Mouse (Mus musculus): ENCODE measurements around the gene Ccdc187. TPM values are rescaled to one million over a fixed set of nuclear protein-coding genes. Genes with fewer than 3 reads are reported as not detected.

Ccdc187 gene
- polyA plus RNA-seq, 1 experiment from 2014 or later = 0.05 TPM

DNA sequence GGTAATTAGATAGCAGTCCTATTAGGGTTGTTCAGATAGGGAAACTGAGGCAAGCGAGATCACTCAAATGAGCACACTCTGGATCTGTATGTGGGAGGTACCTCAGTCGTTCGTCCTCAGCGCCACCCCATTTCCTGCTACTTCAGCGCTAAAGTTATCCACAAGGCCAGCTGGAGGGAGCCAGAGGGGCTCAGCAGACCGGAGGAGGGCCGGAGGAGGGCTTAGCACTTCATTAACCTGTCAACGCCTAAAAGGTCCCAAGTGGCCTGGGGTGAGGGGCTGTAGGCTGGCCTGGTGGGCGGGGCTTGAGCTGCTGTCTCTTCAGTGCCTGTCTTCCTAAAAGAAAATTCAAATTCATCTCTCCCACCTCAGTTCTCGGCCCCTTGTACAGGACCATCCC, 95.9 kb downstream of the Ccdc187 start:
- DNase-seq (ENCODE audit: low spot score, missing footprints) = peak; percentile 91
- Histone ChIP-seq H3K4me2 (peak overlapping the region; percentile 6; the same call in 1 of the 2 replicates), H3K4me3 (ENCODE audit: low read depth, low read length) (no peak overlapping the region), H3K36me3 (ENCODE audit: control insufficient read depth, insufficient read depth, low read length) (no peaks in the 10 kb centered on the region), H3K9me3 (ENCODE audit: control insufficient read depth, low read length) (no peaks in the 10 kb centered on the region), H3K9ac (ENCODE audit: low read length) (no peak overlapping the region), H3K4me1 (ENCODE audit: control insufficient read depth, insufficient read depth, low read length) (peaks cover 10% of the 10 kb centered on the region), H3K27me3 (ENCODE audit: control insufficient read depth, insufficient read depth, low read length) (peaks cover 79% of the 10 kb centered on the region), H3K27ac (ENCODE audit: low read depth, low read length) (no peak overlapping the region)
- under 1% methylated on average over 10 of the region's 10 CpGs for WGBS
- no peak for ATAC-seq (ENCODE audit: low FRiP score)

DNA sequence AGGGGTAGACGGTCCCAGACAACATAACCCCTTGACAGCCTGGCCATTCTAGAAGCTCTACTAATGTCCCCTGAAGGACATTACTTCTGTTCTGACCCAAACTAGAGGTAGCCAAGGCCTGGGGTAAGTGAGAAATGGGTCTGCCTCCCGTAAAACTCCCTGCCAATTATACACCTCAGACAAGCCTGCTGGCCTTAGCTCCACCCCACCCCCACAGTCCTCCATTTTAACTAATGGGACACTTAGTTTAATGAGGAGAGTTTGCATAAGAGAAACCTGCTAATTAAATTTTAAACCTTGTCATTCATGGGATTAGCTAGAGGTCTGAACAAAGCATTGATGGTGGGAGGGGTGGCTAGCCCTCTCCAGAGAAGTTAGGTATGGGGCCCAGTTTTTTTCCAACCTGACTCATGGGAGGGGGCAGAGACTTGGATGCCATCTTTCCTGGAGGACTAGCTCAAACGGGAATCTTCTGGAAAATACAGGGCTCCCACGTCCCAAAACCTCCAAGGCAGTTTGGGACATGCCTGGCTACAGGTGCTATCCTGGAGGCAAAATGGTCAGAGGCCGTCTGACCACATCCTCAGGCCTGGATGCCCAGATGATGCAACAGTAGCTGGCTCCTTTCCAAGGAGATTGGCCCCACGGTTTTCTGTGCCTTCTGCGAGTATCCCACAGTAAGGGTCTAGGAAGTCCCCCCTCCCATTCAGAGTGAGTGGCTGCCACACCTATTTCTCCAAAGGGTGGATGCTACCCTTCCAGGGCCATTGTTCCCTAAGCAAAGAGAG, 99.6 kb downstream of the Ccdc187 start:
- H3K9ac ChIP-seq (ENCODE audit: low read length) = no peak overlapping the region
- peaks cover 10% of the 10 kb centered on the region for H3K4me1 ChIP-seq (ENCODE audit: control insufficient read depth, insufficient read depth, low read length)
- no peaks in the 10 kb centered on the region for H3K36me3 ChIP-seq (ENCODE audit: control insufficient read depth, insufficient read depth, low read length)
- ATAC-seq (ENCODE audit: low FRiP score) (no peak), DNase-seq (ENCODE audit: low spot score, missing footprints) (no peak)
- H3K4me2 ChIP-seq = no peak overlapping the region
- no peaks in the 10 kb centered on the region for H3K9me3 ChIP-seq (ENCODE audit: control insufficient read depth, low read length)
- 33% methylated on average over 7 of the region's 7 CpGs for WGBS
- no peak overlapping the region for H3K27ac ChIP-seq (ENCODE audit: low read depth, low read length)
- H3K27me3 ChIP-seq (ENCODE audit: control insufficient read depth, insufficient read depth, low read length) = peaks cover 45% of the 10 kb centered on the region
- H3K4me3 ChIP-seq (ENCODE audit: low read depth, low read length) = no peak overlapping the region

Other genes starting within 250 kb of the Ccdc187 start
- gene Nacc2, start 171.3 kb downstream of the Ccdc187 start, polyA plus RNA-seq (2014; fragmentation: Nextera tagmentation; extraction: Ambion mirVana) = 4.0 and 4.5 TPM in 2 replicates
- 0.10 and 0.30 TPM in 2 replicates for gene Lhx3, start 86.3 kb downstream of the Ccdc187 start, polyA plus RNA-seq (2014; fragmentation: Nextera tagmentation; extraction: Ambion mirVana)
- gene Qsox2, start 57.0 kb downstream of the Ccdc187 start, polyA plus RNA-seq (2014; fragmentation: Nextera tagmentation; extraction: Ambion mirVana) = 18.2 and 18.4 TPM in 2 replicates
- 46.2 and 53.3 TPM in 2 replicates for gene Gpsm1, start 21.0 kb upstream of the Ccdc187 start, polyA plus RNA-seq (2014; fragmentation: Nextera tagmentation; extraction: Ambion mirVana)
- 29.5 and 35.0 TPM in 2 replicates for gene Dnlz, start 57.6 kb upstream of the Ccdc187 start, polyA plus RNA-seq (2014; fragmentation: Nextera tagmentation; extraction: Ambion mirVana)
- 0.99 and 1.1 TPM in 2 replicates for gene Card9, start 66.4 kb upstream of the Ccdc187 start, polyA plus RNA-seq (2014; fragmentation: Nextera tagmentation; extraction: Ambion mirVana)
- gene Snapc4, start 86.1 kb upstream of the Ccdc187 start, polyA plus RNA-seq (2014; fragmentation: Nextera tagmentation; extraction: Ambion mirVana) = 22.3 and 22.5 TPM in 2 replicates
- 115 and 119 TPM in 2 replicates for gene Entr1, start 94.8 kb upstream of the Ccdc187 start, polyA plus RNA-seq (2014; fragmentation: Nextera tagmentation; extraction: Ambion mirVana)
- 110 and 118 TPM in 2 replicates for gene Pmpca, start 94.8 kb upstream of the Ccdc187 start, polyA plus RNA-seq (2014; fragmentation: Nextera tagmentation; extraction: Ambion mirVana)
- 21.5 and 23.3 TPM in 2 replicates for gene Inpp5e, start 114.6 kb upstream of the Ccdc187 start, polyA plus RNA-seq (2014; fragmentation: Nextera tagmentation; extraction: Ambion mirVana)
- 28.2 and 29.8 TPM in 2 replicates for gene Sec16a, start 150.7 kb upstream of the Ccdc187 start, polyA plus RNA-seq (2014; fragmentation: Nextera tagmentation; extraction: Ambion mirVana)
- gene Notch1, start 222.1 kb upstream of the Ccdc187 start, polyA plus RNA-seq (2014; fragmentation: Nextera tagmentation; extraction: Ambion mirVana) = 40.8 and 47.5 TPM in 2 replicates